Mouse (Mus musculus): Measurements from ENCODE around the gene Nanos2. TPM values are rescaled to one million over a fixed set of nuclear protein-coding genes. Genes with fewer than 3 reads are reported as not detected.
A peak's percentile ranks its signal among the peaks of the same experiment; 100 is the strongest.

The Nanos2 gene
- polyA plus RNA-seq, 1 experiment from 2014 or later = 0.10 TPM

DNA sequence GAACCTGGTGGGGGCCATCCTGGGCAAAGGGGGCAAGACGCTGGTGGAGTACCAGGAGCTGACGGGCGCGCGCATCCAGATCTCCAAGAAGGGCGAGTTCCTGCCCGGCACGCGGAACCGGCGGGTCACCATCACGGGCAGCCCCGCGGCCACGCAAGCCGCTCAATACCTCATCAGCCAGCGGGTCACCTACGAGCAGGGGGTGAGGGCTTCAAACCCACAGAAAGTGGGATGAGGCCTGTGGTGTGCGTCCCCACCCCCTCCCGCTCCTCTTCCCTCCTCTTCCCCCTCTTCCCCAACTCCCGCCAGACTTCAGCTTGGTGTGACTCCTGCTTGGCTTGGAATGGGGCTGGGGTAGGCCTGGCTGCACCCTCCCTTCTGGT lies 28.8 kb upstream of the Nanos2 start:
- no peaks in the 10 kb centered on the region; the same call in 1 of the 2 replicates for H3K36me3 ChIP-seq (ENCODE audit: control insufficient read depth, insufficient read depth, low read length)
- DNase-seq (ENCODE audit: low spot score, missing footprints) (no peak), ATAC-seq (ENCODE audit: low FRiP score) (peak; percentile 14; the same call in 1 of the 2 replicates)
- peaks cover 8% of the 10 kb centered on the region for H3K27me3 ChIP-seq (ENCODE audit: control insufficient read depth, insufficient read depth, low read length)
- H3K9ac ChIP-seq (ENCODE audit: low read length) = peak overlapping the region; percentile 69
- 3% methylated on average over 21 of the region's 21 CpGs for WGBS
- H3K4me1 ChIP-seq (ENCODE audit: control insufficient read depth, insufficient read depth, low read length) = peaks cover 46% of the 10 kb centered on the region
- H3K4me3 ChIP-seq (ENCODE audit: low read depth, low read length) = peak overlapping the region; percentile 44
- H3K27ac ChIP-seq (ENCODE audit: low read depth, low read length) = no peak overlapping the region
- H3K9me3 ChIP-seq (ENCODE audit: control insufficient read depth, low read length) = no peaks in the 10 kb centered on the region
- H3K4me2 ChIP-seq = peak overlapping the region; percentile 85

DNA sequence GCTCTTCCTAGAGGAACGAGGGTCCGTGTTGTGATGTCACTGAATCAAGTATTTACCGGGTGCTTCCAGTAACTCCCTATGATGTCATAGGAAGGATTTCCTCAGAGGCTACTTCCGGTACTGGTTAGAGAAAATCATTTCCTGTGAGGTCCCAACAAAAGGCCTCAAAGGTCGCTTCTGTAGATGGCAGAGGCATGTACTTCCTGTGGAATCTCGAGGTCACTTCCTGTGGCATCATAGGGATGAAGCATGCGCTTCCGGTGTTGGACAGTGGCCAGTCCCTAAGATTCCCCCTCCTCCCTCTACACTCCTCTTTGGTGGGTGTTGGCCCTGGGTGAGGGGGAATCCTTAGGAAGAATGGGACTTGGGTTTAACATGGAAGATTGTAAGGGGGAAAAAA lies 27.8 kb upstream of the Nanos2 start:
- Histone ChIP-seq H3K36me3 (ENCODE audit: control insufficient read depth, insufficient read depth, low read length) (no peaks in the 10 kb centered on the region), H3K9me3 (ENCODE audit: control insufficient read depth, low read length) (no peaks in the 10 kb centered on the region), H3K9ac (ENCODE audit: low read length) (no peak overlapping the region), H3K27ac (ENCODE audit: low read depth, low read length) (no peak overlapping the region; the same call in 1 of the 2 replicates), H3K27me3 (ENCODE audit: control insufficient read depth, insufficient read depth, low read length) (peaks cover 9% of the 10 kb centered on the region), H3K4me3 (ENCODE audit: low read depth, low read length) (no peak overlapping the region), H3K4me2 (no peak overlapping the region), H3K4me1 (ENCODE audit: control insufficient read depth, insufficient read depth, low read length) (peaks cover 51% of the 10 kb centered on the region)
- WGBS = 76% methylated on average over 8 of the region's 8 CpGs
- no peak for ATAC-seq (ENCODE audit: low FRiP score)
- DNase-seq (ENCODE audit: low spot score, missing footprints) = no peak

DNA sequence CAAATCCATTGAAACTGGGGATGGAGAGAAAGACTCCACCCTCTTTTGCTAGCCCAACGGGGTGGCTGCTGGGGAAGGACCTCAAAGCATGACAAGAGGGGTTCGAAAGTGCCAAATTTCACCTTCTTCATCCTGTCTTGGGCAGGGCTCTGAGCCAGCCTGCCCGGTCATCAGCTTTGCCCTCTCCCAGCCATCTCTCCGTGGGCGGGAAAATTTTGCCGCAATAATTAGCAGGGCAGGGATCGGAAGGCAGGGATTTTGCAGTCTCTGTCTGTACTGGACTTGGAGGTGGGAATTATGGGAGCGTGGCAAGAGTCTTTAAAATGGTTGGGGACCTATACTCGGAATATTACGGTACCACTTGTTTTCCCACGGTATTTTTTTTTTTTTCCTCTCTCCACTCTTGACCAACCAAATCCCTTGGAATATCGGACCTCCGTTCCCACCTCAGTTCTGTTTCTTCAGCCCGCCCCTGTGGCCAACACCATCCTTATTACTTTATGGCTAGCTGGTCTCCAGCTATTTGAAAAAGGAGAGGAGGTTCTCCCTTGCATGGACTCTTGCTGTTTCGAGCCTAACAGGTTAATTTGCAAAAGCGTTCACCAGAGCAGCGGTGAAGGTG lies 24.9 kb upstream of the Nanos2 start:
- WGBS = 1% methylated on average over 17 of the region's 17 CpGs
- no peak overlapping the region for H3K27ac ChIP-seq (ENCODE audit: low read depth, low read length)
- peaks cover 49% of the 10 kb centered on the region for H3K4me1 ChIP-seq (ENCODE audit: control insufficient read depth, insufficient read depth, low read length)

DNA sequence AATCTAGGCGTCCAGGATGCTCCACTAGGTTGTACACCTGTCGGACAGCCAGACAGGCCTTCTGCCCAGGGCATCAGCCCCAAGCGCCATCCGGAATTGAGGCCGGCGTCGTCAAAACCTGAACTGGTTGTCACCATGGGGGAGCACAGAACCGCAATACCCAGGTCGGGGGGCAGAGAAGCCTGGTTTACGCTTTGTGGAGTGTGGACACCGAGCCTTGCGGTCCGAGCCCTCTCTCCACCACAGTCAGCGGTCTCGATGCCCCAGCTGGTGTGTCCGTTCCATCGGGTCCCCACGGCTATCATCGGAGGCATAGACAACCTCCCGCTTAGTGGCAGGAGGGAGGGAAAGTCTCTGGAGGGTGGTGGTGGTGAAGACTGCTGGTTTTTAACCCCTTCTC lies 24.4 kb upstream of the Nanos2 start:
- H3K36me3 ChIP-seq (ENCODE audit: control insufficient read depth, insufficient read depth, low read length) = no peaks in the 10 kb centered on the region
- H3K27ac ChIP-seq (ENCODE audit: low read depth, low read length) = no peak overlapping the region
- peak; percentile 94 for DNase-seq (ENCODE audit: low spot score, missing footprints)
- no peaks in the 10 kb centered on the region for H3K9me3 ChIP-seq (ENCODE audit: control insufficient read depth, low read length)
- peaks cover 44% of the 10 kb centered on the region for H3K4me1 ChIP-seq (ENCODE audit: control insufficient read depth, insufficient read depth, low read length)
- peak overlapping the region; percentile 29 for H3K4me3 ChIP-seq (ENCODE audit: low read depth, low read length)
- 1% methylated on average over 20 of the region's 20 CpGs for WGBS
- peak overlapping the region; percentile 63 for H3K4me2 ChIP-seq
- 0 out of 2 replicates have a peak, but pooled peaks have one; percentile 9 for ATAC-seq (ENCODE audit: low FRiP score)
- peaks cover 5% of the 10 kb centered on the region for H3K27me3 ChIP-seq (ENCODE audit: control insufficient read depth, insufficient read depth, low read length)
- peak overlapping the region; percentile 2; the same call in 1 of the 2 replicates for H3K9ac ChIP-seq (ENCODE audit: low read length)

More for the DNA sequence above, 24.9 kb upstream of the Nanos2 start:
- H3K27me3 ChIP-seq (ENCODE audit: control insufficient read depth, insufficient read depth, low read length) = peaks cover 5% of the 10 kb centered on the region
- H3K9me3 ChIP-seq (ENCODE audit: control insufficient read depth, low read length) = no peaks in the 10 kb centered on the region
- ATAC-seq (ENCODE audit: low FRiP score) = no peak
- peak overlapping the region; percentile 63 for H3K4me2 ChIP-seq
- peak overlapping the region; percentile 29 for H3K4me3 ChIP-seq (ENCODE audit: low read depth, low read length)
- H3K36me3 ChIP-seq (ENCODE audit: control insufficient read depth, insufficient read depth, low read length) = no peaks in the 10 kb centered on the region
- peak; percentile 94 for DNase-seq (ENCODE audit: low spot score, missing footprints)
- H3K9ac ChIP-seq (ENCODE audit: low read length) = peak overlapping the region; percentile 2; the same call in 1 of the 2 replicates

DNA sequence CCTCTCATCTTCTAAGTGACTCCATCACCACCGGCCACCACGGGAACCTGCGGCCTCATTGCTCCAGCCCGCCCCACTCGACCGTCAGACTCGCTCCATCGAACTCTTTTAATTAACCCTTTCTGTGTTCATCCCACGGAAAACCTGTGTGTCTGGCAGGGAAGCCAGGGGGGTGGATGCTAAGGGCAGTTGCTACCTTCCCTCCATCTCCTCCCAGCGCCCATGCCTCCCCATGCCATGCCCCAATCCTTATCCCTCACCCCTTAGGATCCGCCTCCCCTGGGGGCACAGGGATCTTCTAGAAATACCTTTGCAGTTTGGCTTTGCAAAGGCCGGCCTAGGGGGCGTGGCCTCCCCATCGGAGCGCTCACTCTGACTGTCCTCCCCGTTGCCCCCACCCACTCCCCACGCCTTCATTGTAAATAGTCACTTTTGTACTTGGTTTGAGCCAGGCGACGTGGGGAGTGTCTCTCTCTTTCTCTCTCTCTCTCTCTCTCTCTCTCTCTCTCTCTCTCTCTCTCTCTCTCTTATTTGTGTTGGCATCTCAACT lies 23.8 kb upstream of the Nanos2 start:
- peak overlapping the region; percentile 63 for H3K4me2 ChIP-seq
- peaks cover 5% of the 10 kb centered on the region for H3K27me3 ChIP-seq (ENCODE audit: control insufficient read depth, insufficient read depth, low read length)
- H3K9me3 ChIP-seq (ENCODE audit: control insufficient read depth, low read length) = no peaks in the 10 kb centered on the region
- H3K9ac ChIP-seq (ENCODE audit: low read length) = no peak overlapping the region
- WGBS = 1% methylated on average over 19 of the region's 19 CpGs
- ATAC-seq (ENCODE audit: low FRiP score) (peak; percentile 1; the same call in 1 of the 2 replicates), DNase-seq (ENCODE audit: low spot score, missing footprints) (peak; percentile 87)
- no peaks in the 10 kb centered on the region for H3K36me3 ChIP-seq (ENCODE audit: control insufficient read depth, insufficient read depth, low read length)
- H3K27ac ChIP-seq (ENCODE audit: low read depth, low read length) = no peak overlapping the region
- H3K4me1 ChIP-seq (ENCODE audit: control insufficient read depth, insufficient read depth, low read length) = peaks cover 38% of the 10 kb centered on the region
- H3K4me3 ChIP-seq (ENCODE audit: low read depth, low read length) = peak overlapping the region; percentile 29; the same call in 1 of the 2 replicates

DNA sequence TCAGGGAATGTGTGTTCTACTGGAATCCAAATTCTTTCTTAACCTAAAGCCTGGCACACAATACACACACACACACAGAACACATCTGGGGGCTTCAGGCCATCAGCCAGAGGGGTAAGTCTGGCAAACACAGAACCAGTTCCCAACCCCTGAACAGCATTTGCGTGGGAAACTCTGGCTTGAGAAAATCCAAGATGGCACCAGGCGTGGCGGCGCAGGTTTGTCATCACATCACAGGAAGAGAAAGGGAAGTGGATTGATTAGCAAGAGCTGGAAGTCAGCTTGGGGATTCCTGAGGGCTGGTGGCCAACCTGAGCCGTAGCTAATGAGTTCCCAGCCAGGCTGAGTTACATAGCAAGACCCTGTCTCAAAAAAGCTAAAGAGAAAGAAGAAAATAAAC lies 21.9 kb upstream of the Nanos2 start:
- no peaks in the 10 kb centered on the region for H3K36me3 ChIP-seq (ENCODE audit: control insufficient read depth, insufficient read depth, low read length)
- DNase-seq (ENCODE audit: low spot score, missing footprints) = no peak
- H3K27ac ChIP-seq (ENCODE audit: low read depth, low read length) = no peak overlapping the region
- WGBS = 88% methylated on average over 5 of the region's 5 CpGs
- H3K9ac ChIP-seq (ENCODE audit: low read length) = no peak overlapping the region
- peaks cover 34% of the 10 kb centered on the region for H3K4me1 ChIP-seq (ENCODE audit: control insufficient read depth, insufficient read depth, low read length)
- H3K4me2 ChIP-seq = no peak overlapping the region
- no peak overlapping the region for H3K4me3 ChIP-seq (ENCODE audit: low read depth, low read length)
- H3K27me3 ChIP-seq (ENCODE audit: control insufficient read depth, insufficient read depth, low read length) = peaks cover 5% of the 10 kb centered on the region
- no peaks in the 10 kb centered on the region for H3K9me3 ChIP-seq (ENCODE audit: control insufficient read depth, low read length)
- no peak for ATAC-seq (ENCODE audit: low FRiP score)

DNA sequence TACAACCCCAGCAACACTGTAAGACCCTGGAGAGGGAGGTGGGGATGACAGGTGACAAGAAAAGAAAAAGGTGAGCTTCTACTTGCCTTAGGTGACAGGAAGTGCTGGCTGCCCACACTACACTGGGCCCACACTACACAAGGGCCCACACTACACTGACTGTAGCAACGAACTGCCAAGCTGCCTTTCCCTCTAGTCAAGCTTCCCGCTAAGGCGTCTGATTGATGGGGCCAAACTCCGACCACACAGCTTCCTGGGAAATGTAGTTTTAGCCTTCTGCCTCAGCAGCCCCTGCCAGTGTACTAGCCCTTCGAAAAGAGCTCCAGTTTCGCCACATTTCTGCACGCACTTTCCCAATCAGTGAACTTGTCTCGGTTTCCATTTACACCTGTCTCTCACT lies 19.6 kb upstream of the Nanos2 start:
- ATAC-seq (ENCODE audit: low FRiP score) = peak; percentile 40
- WGBS = 10% methylated on average over 8 of the region's 8 CpGs
- Histone ChIP-seq H3K27me3 (ENCODE audit: control insufficient read depth, insufficient read depth, low read length) (peaks cover 5% of the 10 kb centered on the region), H3K4me1 (ENCODE audit: control insufficient read depth, insufficient read depth, low read length) (peaks cover 15% of the 10 kb centered on the region), H3K4me2 (no peak overlapping the region), H3K9ac (ENCODE audit: low read length) (no peak overlapping the region), H3K36me3 (ENCODE audit: control insufficient read depth, insufficient read depth, low read length) (no peaks in the 10 kb centered on the region), H3K27ac (ENCODE audit: low read depth, low read length) (no peak overlapping the region), H3K9me3 (ENCODE audit: control insufficient read depth, low read length) (peaks cover 2% of the 10 kb centered on the region; the same call in 1 of the 2 replicates), H3K4me3 (ENCODE audit: low read depth, low read length) (no peak overlapping the region)
- DNase-seq (ENCODE audit: low spot score, missing footprints) = no peak

GRCm38 (mm10) chr7:18970956-18971355 lies 16.2 kb upstream of the Nanos2 start:
- WGBS = 88% methylated on average over 3 of the region's 3 CpGs

DNA sequence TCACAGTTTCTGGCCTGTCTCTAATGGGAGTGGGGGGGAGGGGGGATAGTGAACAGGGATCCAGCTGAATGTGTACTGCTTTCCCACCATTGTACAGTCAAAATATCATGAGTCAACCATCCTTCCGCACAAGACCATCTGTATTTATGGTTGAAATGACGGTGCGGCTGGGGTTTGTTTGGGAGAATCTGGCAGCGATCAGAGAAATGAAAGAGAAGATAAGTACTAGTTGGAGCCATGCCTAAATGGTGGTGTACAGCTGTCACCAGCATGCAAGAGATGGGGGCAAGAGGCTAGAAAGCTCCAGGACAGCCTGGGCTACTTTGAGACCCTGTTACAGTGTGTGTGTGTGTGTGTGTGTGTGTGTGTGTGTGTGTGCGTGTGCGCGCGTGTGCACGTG lies 8.8 kb upstream of the Nanos2 start:
- Histone ChIP-seq H3K27ac (ENCODE audit: low read depth, low read length) (no peak overlapping the region), H3K36me3 (ENCODE audit: control insufficient read depth, insufficient read depth, low read length) (no peaks in the 10 kb centered on the region), H3K4me1 (ENCODE audit: control insufficient read depth, insufficient read depth, low read length) (no peaks in the 10 kb centered on the region), H3K4me2 (no peak overlapping the region), H3K9ac (ENCODE audit: low read length) (no peak overlapping the region), H3K27me3 (ENCODE audit: control insufficient read depth, insufficient read depth, low read length) (no peaks in the 10 kb centered on the region), H3K4me3 (ENCODE audit: low read depth, low read length) (no peak overlapping the region), H3K9me3 (ENCODE audit: control insufficient read depth, low read length) (no peaks in the 10 kb centered on the region)
- no peak for ATAC-seq (ENCODE audit: low FRiP score)
- WGBS = 94% methylated on average over 9 of the region's 9 CpGs
- no peak for DNase-seq (ENCODE audit: low spot score, missing footprints)

More at GRCm38 (mm10) chr7:18970956-18971355, 16.2 kb upstream of the Nanos2 start:
- H3K27ac ChIP-seq (ENCODE audit: low read depth, low read length) = no peak overlapping the region
- no peak overlapping the region for H3K4me2 ChIP-seq
- H3K9ac ChIP-seq (ENCODE audit: low read length) = no peak overlapping the region
- H3K4me1 ChIP-seq (ENCODE audit: control insufficient read depth, insufficient read depth, low read length) = no peaks in the 10 kb centered on the region
- peaks cover 2% of the 10 kb centered on the region; the same call in 1 of the 2 replicates for H3K9me3 ChIP-seq (ENCODE audit: control insufficient read depth, low read length)
- no peaks in the 10 kb centered on the region for H3K36me3 ChIP-seq (ENCODE audit: control insufficient read depth, insufficient read depth, low read length)
- no peaks in the 10 kb centered on the region for H3K27me3 ChIP-seq (ENCODE audit: control insufficient read depth, insufficient read depth, low read length)
- DNase-seq (ENCODE audit: low spot score, missing footprints) (no peak), ATAC-seq (ENCODE audit: low FRiP score) (no peak)
- H3K4me3 ChIP-seq (ENCODE audit: low read depth, low read length) = no peak overlapping the region
